Mouse (Mus musculus) cerebellum, adult 9-10 months (tissue): ENCODE measurements around the gene Mertk.

ENCODE experiments used
- DNase-seq: peaks from one replicate; pipeline ENCODE4 v3.0.0; 2022

Gene Mertk

DNA sequence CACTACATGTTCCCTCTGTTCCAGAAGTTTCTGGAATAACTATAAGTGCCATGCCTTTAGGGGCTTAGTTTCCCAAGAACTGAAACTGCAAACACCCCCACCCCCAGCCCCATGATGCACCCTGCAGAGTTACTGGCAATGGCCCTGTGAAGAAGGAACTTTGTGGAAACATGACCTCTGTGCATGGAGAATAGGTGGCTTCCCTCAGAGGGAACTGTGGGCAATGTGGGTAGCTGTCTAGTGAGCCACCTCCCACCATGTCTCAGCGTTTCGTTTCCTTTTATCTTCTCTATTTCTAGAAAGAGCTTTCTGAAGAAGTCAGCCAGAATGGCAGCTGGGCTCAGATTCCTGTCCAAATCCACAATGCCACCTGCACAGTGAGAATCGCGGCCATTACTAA lies 72.3 kb downstream of the Mertk start:
- DNase-seq = no peak

DNA sequence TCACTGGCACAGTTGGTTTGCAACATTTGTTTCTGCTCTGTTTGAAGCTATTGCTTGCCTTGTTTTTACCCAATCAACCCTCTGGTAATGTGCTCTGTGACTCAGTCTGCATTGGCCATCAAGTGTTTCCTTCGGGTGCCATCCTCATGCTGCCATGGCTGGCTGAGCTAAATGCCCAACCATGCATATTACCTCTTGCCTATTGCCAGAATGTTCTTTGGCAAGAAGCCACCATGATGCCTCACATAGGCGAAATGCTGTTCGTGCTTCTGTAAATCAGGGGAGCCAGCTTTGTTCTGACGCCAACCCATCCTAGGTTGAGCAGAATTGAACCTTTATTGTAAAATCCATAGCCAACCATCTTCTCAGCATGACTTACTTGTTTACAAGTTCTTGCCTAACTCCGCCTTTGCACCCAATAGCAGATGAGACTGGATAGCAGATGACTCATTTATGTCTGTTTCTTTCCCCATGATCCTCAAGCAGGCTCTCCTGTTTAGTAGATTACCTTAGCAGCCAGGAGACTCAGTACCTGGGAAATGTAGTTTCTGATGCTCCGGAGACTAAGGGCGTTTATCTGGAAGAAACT lies 73.1 kb downstream of the Mertk start:
- DNase-seq = no peak

DNA sequence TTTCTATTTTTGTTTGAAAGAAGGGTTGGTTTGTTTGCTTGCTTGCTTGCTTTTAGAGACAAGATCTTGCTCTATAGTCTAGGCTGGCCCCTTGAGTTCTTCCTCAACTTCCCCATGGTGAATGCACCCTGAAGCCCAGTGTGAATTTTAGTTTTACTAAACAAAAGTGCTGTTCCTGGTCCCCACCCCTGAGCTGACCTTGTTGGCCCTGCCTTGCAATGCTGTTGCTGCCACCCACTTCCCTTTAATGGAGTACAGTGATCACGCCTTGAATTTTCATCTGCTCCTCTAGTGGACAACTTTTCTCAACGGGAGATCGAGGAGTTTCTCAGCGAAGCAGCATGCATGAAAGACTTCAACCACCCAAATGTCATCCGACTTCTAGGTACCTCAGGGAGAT lies 83.5 kb downstream of the Mertk start:
- no peak for DNase-seq

DNA sequence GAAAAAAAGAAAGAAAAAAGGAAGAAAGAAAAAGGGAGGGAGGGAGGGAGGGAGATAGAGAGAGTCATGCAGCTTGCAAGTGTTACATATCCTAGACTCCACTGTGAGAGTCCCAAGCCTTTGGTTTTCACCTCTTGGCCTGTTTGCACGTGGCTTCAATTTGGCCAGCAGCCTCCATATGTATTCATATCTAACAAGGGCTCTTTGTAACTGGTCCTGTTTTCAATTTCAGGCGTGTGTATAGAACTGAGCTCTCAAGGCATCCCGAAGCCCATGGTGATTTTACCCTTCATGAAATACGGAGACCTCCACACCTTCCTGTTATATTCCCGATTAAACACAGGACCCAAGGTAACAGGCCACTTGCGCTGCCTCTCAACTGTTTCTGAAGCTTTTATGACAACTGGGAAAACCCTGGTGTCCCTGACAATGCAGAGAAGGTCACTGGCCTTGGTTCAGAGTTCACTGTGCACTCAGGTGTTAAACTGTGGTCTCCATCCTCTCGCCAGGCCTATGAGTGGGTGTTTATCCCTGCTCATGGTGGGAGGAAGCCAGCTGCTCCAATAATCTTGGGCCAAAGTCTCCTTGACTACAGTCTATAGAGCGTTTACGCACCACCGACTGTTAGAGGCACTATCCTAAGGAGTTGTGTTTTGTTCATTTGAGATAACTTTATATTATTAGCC lies 85.0 kb downstream of the Mertk start:
- DNase-seq = no peak

DNA sequence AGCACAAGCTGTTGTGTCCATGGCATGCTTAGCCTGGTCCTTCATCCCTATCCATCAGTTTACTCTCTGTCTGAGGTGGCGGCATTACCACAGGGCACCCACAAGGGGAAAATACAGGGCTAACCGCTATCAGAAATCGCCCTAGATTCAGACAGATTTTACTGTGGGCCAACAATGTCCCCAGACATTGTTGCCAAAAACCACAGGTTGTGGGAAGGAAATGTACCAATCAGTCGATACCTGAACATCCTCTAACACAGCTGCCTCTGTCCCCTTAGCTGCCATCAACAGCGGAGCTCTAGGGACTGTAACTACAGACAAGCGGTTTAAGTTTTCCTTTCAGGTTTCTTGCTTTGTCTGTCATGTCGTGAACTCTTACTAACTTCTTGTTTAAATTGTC lies 86.1 kb downstream of the Mertk start:
- no peak for DNase-seq

DNA sequence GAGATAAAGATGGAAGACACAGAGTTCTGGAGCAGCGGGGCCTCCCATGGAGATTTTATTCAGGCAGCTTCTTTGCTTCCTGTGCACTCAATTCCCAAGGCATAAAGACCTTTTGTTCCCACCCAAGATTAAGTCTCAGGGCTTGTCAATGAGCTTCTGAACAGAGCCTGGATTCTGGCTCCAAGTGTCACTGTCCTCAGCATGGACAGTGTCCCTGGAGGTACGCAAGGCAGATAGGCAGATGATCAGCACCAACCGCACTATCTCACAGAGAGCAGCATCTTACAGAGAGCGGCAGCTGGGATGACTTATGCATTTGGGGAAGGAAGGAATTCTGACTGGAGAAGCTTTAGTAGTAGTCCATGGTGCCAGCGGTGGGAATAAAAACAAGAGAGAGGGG lies 87.6 kb downstream of the Mertk start:
- no peak for DNase-seq

DNA sequence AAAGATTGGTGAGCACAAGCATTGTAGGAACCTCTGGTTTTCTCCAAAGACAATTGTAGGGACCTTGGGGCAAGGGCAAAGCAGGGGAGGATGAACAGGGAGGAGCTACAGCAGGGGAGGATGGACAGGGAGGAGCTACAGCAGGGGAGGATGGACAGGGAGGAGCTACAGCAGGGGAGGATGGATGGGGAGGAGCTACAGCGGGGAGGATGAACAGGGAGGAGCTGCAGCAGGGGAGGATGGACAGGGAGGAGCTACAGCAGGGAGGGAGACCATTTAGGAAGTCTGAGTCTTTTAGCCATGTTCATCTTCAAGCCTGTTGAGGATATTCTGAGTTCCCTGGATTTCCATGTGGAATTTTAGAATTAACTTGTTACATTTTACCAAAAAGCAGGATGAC lies 88.0 kb downstream of the Mertk start:
- DNase-seq = no peak

DNA sequence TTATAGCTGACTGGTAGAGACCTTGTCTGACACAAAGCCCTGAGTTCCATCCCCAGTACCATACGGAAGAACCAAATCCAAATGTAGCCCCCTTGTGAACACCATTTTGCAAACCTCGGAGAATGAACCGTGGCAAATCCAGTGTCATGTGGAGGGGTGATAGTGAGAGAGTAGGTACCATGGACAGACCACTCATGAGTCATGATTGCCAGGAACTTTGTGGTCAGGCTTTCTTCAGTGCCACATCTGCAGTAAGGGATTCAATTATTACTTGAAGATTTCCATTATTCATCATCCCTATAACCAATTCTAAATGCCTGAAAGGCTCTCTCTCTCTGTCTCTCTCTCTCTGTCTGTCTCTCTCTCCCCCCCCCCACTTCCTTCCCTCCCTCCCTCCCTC lies 89.0 kb downstream of the Mertk start:
- DNase-seq = no peak

DNA sequence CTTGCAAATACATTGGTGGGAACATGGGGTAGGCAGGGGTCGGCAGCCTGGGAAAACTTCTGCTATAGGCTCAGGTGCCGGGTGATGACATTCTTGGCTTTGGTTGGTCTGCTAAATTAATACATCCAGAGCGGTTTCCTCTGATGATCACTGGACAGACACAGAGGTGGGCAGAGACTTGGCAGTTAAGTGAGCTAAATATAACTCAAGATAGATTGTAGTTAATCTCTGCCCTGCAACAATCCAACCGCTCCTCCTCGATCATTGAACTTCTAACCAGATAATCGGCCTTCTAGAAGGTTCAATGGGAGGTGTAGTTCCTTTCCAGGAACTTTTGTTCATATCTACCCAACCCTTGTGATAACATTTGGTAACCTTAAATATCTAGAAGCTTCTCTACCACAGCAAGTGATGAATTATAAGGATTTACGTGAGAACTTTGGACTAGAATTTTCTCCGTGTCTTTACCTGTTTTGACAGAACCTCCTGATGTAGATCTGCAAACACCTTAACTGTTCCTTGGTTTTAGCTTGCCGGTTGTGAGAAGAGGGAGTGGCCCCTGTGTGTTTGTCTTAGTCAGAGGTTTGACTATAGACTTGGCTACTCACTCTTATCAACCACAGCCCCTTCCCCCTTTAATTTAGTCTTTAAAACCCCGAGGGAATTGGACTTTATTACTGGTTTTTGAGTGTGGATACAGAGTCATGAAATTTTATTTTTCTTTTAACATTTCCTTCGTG lies 92.3 kb downstream of the Mertk start:
- no peak for DNase-seq

DNA sequence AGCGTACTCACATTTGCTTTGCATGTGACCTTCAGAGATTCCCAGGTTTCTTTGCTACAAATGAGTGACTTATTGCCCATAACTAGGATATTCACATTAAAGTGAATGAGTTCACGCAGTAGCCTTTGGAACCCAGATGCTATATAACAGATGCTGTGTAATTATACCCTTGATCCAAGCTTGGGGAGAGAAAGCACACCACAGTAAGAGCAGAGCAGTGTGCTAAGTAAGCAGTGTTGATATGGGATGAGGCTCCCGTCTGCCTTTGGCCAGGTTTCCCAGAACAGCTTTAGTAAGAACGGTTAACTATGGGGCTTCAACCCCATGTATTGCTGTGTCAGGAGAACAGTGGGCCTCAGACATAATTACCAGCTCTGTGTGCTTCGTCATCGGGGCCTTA lies 95.2 kb downstream of the Mertk start:
- no peak for DNase-seq

GRCm38 (mm10) chr2:128796463-128796862 lies 97.7 kb downstream of the Mertk start:
- no peak for DNase-seq

- no peak for DNase-seq
Observed at GRCm38 (mm10) chr2:128803441-128803840, 104.7 kb downstream of the Mertk start.

DNA sequence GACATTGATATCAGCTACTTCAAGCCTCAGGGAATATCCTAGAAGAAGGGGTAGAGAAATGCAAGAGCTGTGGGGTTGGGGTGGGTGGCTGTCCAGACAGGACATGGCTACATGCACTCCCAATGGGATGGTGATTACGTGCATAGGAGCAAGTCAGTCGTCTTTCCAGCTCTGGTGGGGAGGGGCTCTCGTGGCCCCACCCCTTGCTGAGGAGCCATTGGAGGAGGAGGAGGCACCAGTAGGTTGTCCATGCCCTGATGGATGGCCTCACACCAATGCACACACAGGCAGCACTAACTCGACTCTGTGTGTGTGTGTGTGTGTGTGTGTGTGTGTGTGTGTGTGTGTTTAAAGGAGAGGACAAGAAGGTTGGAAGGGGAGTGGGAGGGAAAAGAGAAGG lies 106.6 kb downstream of the Mertk start:
- DNase-seq = no peak

DNA sequence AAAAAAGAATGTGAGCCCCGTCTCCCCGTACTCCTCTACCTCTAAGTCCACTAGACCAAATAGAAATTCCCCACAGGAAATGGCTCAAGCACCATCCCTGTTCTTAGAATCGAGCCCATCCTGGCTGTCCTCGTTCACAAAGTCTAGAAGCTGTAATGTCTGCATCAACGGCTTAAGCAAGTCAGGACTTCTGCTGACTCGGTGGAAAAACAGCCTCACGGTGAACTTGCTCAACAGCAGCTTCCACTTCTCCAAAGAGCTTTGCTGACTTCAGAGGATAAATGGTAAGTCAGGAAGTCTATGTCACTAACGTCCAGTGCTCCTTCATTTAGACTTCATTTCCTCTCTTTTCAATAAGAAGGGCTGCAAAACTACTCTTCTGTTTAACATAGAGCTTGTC lies 107.8 kb downstream of the Mertk start:
- DNase-seq = no peak

- DNase-seq = no peak
Observed at GRCm38 (mm10) chr2:128812761-128813160, 114.0 kb downstream of the Mertk start.

DNA sequence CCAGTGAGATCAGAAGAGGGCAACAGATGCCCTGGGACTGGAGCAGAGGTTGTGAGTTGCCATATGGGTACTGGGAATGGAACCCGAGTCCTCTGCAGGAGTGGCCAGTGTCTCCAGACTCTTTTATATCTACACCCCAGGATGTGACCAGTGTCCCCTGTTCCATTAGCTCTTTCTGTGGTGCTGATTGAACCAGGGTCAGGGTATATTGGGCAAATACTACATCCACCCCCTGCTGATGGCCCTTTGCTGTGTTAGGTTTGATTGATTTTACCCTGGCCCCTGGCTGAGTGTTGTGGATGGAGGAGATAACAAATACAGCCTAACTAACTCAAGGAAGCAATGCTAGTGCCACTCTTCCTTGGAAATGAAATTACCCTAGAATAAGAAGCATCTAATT lies 117.6 kb downstream of the Mertk start:
- peak; percentile 57 for DNase-seq

DNA sequence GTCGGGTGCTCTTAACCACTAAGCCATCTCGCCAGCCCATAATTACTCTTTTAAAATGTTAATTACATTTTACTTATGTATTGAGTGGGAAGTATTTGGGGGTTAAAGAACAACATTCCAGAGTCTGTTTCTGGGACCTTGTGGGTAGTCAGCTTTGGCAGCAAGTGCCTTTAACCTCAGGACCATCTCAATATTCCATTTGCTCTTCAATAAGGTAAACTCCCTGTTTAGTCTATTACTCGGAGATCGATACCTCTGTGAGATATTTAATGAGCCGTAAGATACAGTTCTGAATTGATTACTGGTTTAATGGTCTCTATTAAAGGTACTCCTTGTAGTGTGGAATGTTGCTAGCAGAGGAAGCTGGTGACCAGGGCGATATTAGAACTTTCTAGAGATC lies 118.2 kb downstream of the Mertk start:
- no peak for DNase-seq

- peak; percentile 91 for DNase-seq
Observed at GRCm38 (mm10) chr2:128817387-128817785, 118.6 kb downstream of the Mertk start.

GRCm38 (mm10) chr2:128817786-128818681 lies 119.3 kb downstream of the Mertk start, which contains the start of gene Tmem87b:
TSS of gene Tmem87b (plus strand) at chr2:128818118.
- peak; percentile 97 for DNase-seq

DNA sequence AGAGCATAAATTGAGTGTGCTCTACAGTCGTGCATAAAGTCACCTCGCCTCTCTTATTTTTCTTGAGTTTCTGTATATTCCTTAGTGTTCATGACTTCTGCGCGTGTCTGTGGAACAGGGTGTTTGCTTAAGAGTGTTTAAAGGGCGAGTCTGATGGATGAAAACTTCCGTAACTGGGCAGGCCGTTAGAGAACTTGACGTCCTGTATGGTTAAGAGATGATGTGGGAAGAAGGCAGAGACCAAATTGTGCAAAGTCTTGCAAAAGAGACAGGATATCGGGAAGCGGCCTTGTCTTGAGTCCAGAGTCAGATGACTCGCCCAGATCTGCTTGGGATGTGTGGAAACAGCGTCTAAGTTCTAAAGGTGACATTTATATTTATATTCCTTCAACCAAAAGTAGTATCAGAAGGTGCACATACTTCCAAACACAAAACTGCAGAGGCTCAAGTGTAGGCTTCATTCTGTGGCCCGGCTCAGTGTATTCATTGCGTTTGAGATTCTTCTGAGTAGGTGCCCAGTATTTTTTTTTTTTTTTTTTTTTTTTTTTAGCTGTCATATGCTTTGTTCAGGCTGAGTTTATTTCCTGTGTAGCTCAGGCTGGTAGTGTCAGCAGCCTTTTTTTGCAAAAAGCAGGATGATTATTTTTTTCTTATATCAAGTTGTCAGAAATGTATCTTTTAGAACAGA lies 120.3 kb downstream of the Mertk start:
- peak; percentile 48 for DNase-seq

- DNase-seq = no peak
Observed at GRCm38 (mm10) chr2:128820631-128821030, 121.9 kb downstream of the Mertk start.

GRCm38 (mm10) chr2:128823893-128824292 lies 125.1 kb downstream of the Mertk start:
- DNase-seq = no peak

DNA sequence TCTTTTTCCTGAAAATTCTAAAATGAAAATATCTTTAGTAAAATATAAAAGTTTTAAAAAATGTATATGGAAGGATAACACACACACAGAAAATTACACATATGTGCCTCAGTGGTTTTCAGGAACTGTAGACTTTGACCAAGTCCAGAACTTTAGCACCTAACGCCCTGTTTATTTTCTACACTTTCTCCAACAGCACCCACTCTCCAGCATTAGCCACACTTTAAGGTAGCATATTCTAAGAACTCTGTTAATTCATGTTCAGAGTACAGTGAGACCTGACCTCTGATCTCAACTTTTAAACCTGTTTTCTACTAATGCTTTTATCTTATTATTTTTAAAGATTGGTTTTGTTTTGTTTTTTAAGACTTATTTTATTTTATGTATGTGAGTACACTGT lies 129.0 kb downstream of the Mertk start:
- DNase-seq = no peak
